28 mouse cellular contexts compared by ENCODE assay signal in genomic region chr8:110905404-110905803, GRCm38 (mm10). TPM values are rescaled to one million over a fixed set of nuclear protein-coding genes. Genes with fewer than 3 reads are reported as not detected.
DNase-seq lines count a peak whose midpoint lies in the region; ATAC-seq and TF ChIP-seq lines count a peak whose summit lies in the region.
"Had no signal": no experiment of that assay in that cellular context is flagged by ENCODE, and none has a peak within 500 bp of the region (broad histone marks: within the 10 kb centered on the region; RNA-seq: fewer than 3 reads in every experiment).

No protein-coding gene starts in this region.

- TF ChIP-seq CTCF in forebrain, postnatal 0 days (IDR thresholded peaks at IDR 0.05; ENCODE audit: low read depth): no peak
- TF ChIP-seq CTCF in layer of hippocampus, adult 2 months (conservative IDR thresholded peaks at IDR 0.05): no peak

- H3K9me3 ChIP-seq in forebrain, postnatal 0 days (ENCODE audit: low read length): no peaks in the 10 kb centered on the region
- H3K9me3 ChIP-seq in forebrain, embryonic 11.5 days (ENCODE audit: control insufficient read depth, low read length): no peaks in the 10 kb centered on the region
- H3K9me3 ChIP-seq: embryonic facial prominence, embryonic 10.5 days; embryonic facial prominence, embryonic 12.5 days; forebrain, embryonic 12.5 days; G1E had no signal

- no peaks in the 10 kb centered on the region for H3K36me3 ChIP-seq in forebrain, postnatal 0 days (ENCODE audit: insufficient read depth)
- no peaks in the 10 kb centered on the region for H3K36me3 ChIP-seq in forebrain, embryonic 11.5 days (ENCODE audit: control insufficient read depth, insufficient read depth, low read length)
- H3K36me3 ChIP-seq: embryonic facial prominence, embryonic 10.5 days; embryonic facial prominence, embryonic 12.5 days; forebrain, embryonic 12.5 days had no signal

- WGBS in forebrain, postnatal 0 days: 88% methylated on average over 6 of the region's 6 CpGs
- WGBS in forebrain, embryonic 11.5 days: 90% methylated on average over 6 of the region's 6 CpGs

- H3K27ac ChIP-seq in forebrain, postnatal 0 days (ENCODE audit: low read depth, low read length): peak overlapping the region; percentile 9; the same call in 1 of the 2 replicates
- no peak overlapping the region for H3K27ac ChIP-seq in forebrain, embryonic 11.5 days (ENCODE audit: low read depth, low read length)
- H3K27ac ChIP-seq in layer of hippocampus, adult 2 months: peak overlapping the region; percentile 82
- H3K27ac ChIP-seq: embryonic facial prominence, embryonic 10.5 days; embryonic facial prominence, embryonic 12.5 days; forebrain, embryonic 12.5 days had no signal

- intact Hi-C loops in left cerebral cortex, postnatal 14 days (cut with DNase I): no loop called here

- ATAC-seq in forebrain, postnatal 0 days: peak; percentile 34; the same call in 1 of the 2 replicates
- ATAC-seq in forebrain, embryonic 11.5 days (replicated peaks; ENCODE audit: low FRiP score): no peak
- ATAC-seq: activated CD4-positive, CD25-positive, alpha-beta regulatory T cell, adult 4 months; CD4-positive, CD25-positive, alpha-beta regulatory T cell, adult 4 months; forebrain, embryonic 14.5 days; forebrain, embryonic 16.5 days; Patski had no signal

- H3K27me3 ChIP-seq in forebrain, postnatal 0 days (ENCODE audit: insufficient read depth, low read length): no peaks in the 10 kb centered on the region
- H3K27me3 ChIP-seq in forebrain, embryonic 11.5 days (ENCODE audit: control insufficient read depth, insufficient read depth, low read length): no peaks in the 10 kb centered on the region
- H3K27me3 ChIP-seq: CH12.LX; embryonic facial prominence, embryonic 12.5 days; forebrain, embryonic 12.5 days; Patski had no signal

- no peaks in the 10 kb centered on the region for H3K4me1 ChIP-seq in forebrain, postnatal 0 days (ENCODE audit: insufficient read depth)
- no peaks in the 10 kb centered on the region for H3K4me1 ChIP-seq in forebrain, embryonic 11.5 days (replicated peaks; ENCODE audit: control insufficient read depth, insufficient read depth, low read length)
- H3K4me1 ChIP-seq: embryonic facial prominence, embryonic 12.5 days had no signal

- H3K9ac ChIP-seq in forebrain, postnatal 0 days: no peak overlapping the region
- no peak overlapping the region for H3K9ac ChIP-seq in forebrain, embryonic 11.5 days (ENCODE audit: low read length)
- H3K9ac ChIP-seq: embryonic facial prominence, embryonic 12.5 days; forebrain, embryonic 12.5 days had no signal

- H3K4me3 ChIP-seq in forebrain, postnatal 0 days (ENCODE audit: low read depth, low read length): no peak overlapping the region
- no peak overlapping the region for H3K4me3 ChIP-seq in forebrain, embryonic 11.5 days (ENCODE audit: low read depth, low read length)
- no peak overlapping the region for H3K4me3 ChIP-seq in layer of hippocampus, adult 2 months
- H3K4me3 ChIP-seq: embryonic facial prominence, embryonic 10.5 days; embryonic facial prominence, embryonic 12.5 days; forebrain, embryonic 12.5 days had no signal

- no peak for DNase-seq in forebrain, postnatal 0 days
- no peak for DNase-seq in forebrain, embryonic 11.5 days (ENCODE audit: low spot score)
- peak in 1 of 2 experiments; percentile 24 for DNase-seq in layer of hippocampus, adult 2 months (ENCODE audit: low spot score in 2 of 2)
- no peak for DNase-seq in layer of hippocampus, postnatal 25 days (ENCODE audit: extremely low spot score in 1 of 2, low spot score in 1 of 2)
- DNase-seq in left cerebral cortex, postnatal 14 days (ENCODE audit: low spot score in 2 of 2): peak; percentile 35 to 60
- no peak for DNase-seq in left cerebral cortex, adult 9 months (ENCODE audit: low spot score in 2 of 2)
- DNase-seq in brain, adult 2 months (ENCODE audit: low read depth, low spot score): peak; percentile 51
- DNase-seq in kidney, adult 8-10 months: no peak
- DNase-seq: adrenal gland, adult 8-10 months; adrenal gland, postnatal 14 days; adrenal gland, postnatal 36 days; B cell, adult 2 months; cerebellum, adult 11 months; cerebellum, adult 18-20 months; cerebellum, adult 8-10 months; cerebellum, adult 9-11 months; cerebellum, postnatal 14 days; cerebellum, postnatal 36 days had no signal

- H3K4me2 ChIP-seq in forebrain, postnatal 0 days (ENCODE audit: low read depth): no peak overlapping the region
- no peak overlapping the region for H3K4me2 ChIP-seq in forebrain, embryonic 11.5 days (ENCODE audit: low read depth, low read length, severe bottlenecking)
- H3K4me2 ChIP-seq: embryonic facial prominence, embryonic 12.5 days; forebrain, embryonic 12.5 days had no signal

RNA-seq across cellular contexts. Expression of gene Fuk, which starts 3.1 kb away (rescaled TPM):
- 8.8 and 12.4 TPM in 2 replicates for total RNA-seq in forebrain, postnatal 0 days (2014; rRNA removed)
- polyA plus RNA-seq in forebrain, postnatal 0 days (2015; fragmentation: Nextera tagmentation; extraction: Ambion mirVana): 3.5 and 4.5 TPM in 2 replicates
- 9.5 and 11.1 TPM in 2 replicates for polyA plus RNA-seq in forebrain, embryonic 11.5 days (2014; fragmentation: Nextera tagmentation; extraction: Ambion mirVana)
- 10 to 100 TPM; 23.5 to 29.0 TPM for total RNA-seq in layer of hippocampus, adult 2 months (2021)
- total RNA-seq in layer of hippocampus, postnatal 25 days (2021): 10 to 100 TPM; 20.9 to 23.1 TPM
- 10 to 100 TPM; 15.6 to 16.9 TPM for total RNA-seq in left cerebral cortex, postnatal 14 days (2021)

RNA-seq across cellular contexts. Expression of gene St3gal2, which starts 14.3 kb away (rescaled TPM):
- 27.4 and 30.7 TPM in 2 replicates for total RNA-seq in forebrain, postnatal 0 days (2014; rRNA removed)
- 16.0 and 22.1 TPM in 2 replicates for polyA plus RNA-seq in forebrain, postnatal 0 days (2015; fragmentation: Nextera tagmentation; extraction: Ambion mirVana)
- 16.0 and 16.5 TPM in 2 replicates for polyA plus RNA-seq in forebrain, embryonic 11.5 days (2014; fragmentation: Nextera tagmentation; extraction: Ambion mirVana)
- total RNA-seq in layer of hippocampus, adult 2 months (2021): 100 to 1,000 TPM in 1 of 2 experiments, 10 to 100 TPM in 1; 95.1 to 104 TPM
- total RNA-seq in layer of hippocampus, postnatal 25 days (2021): 100 to 1,000 TPM in 1 of 2 experiments, 10 to 100 TPM in 1; 95.8 to 101 TPM
- total RNA-seq in left cerebral cortex, postnatal 14 days (2021): 10 to 100 TPM; 84.6 to 88.4 TPM

RNA-seq across cellular contexts. Expression of gene Sf3b3, which starts 58.8 kb away (rescaled TPM):
- total RNA-seq in forebrain, postnatal 0 days (2014; rRNA removed): 80.3 and 99.2 TPM in 2 replicates
- 52.9 and 64.8 TPM in 2 replicates for polyA plus RNA-seq in forebrain, postnatal 0 days (2015; fragmentation: Nextera tagmentation; extraction: Ambion mirVana)
- polyA plus RNA-seq in forebrain, embryonic 11.5 days (2014; fragmentation: Nextera tagmentation; extraction: Ambion mirVana): 231 and 232 TPM in 2 replicates
- total RNA-seq in layer of hippocampus, adult 2 months (2021): 10 to 100 TPM; 71.1 to 74.7 TPM
- 10 to 100 TPM; 68.1 to 68.6 TPM for total RNA-seq in layer of hippocampus, postnatal 25 days (2021)
- total RNA-seq in left cerebral cortex, postnatal 14 days (2021): 10 to 100 TPM; 53.9 to 54.6 TPM

RNA-seq across cellular contexts. Expression of gene Cog4, which starts 59.0 kb away (rescaled TPM):
- 50.5 and 63.5 TPM in 2 replicates for total RNA-seq in forebrain, postnatal 0 days (2014; rRNA removed)
- polyA plus RNA-seq in forebrain, postnatal 0 days (2015; fragmentation: Nextera tagmentation; extraction: Ambion mirVana): 35.2 and 45.3 TPM in 2 replicates
- polyA plus RNA-seq in forebrain, embryonic 11.5 days (2014; fragmentation: Nextera tagmentation; extraction: Ambion mirVana): 63.9 and 64.3 TPM in 2 replicates
- total RNA-seq in layer of hippocampus, adult 2 months (2021): 10 to 100 TPM; 61.4 to 64.0 TPM
- 10 to 100 TPM; 61.1 to 64.0 TPM for total RNA-seq in layer of hippocampus, postnatal 25 days (2021)
- total RNA-seq in left cerebral cortex, postnatal 14 days (2021): 10 to 100 TPM; 54.8 to 56.2 TPM

Comparison
In these comparisons a context has a peak if more than half of its experiments do, and no peak if none do; other contexts are left out.
1. DNase-seq: peak in left cerebral cortex, postnatal 14 days (2 of 2) and brain, adult 2 months (single experiment); none in forebrain, postnatal 0 days (single experiment), forebrain, embryonic 11.5 days (single experiment), layer of hippocampus, postnatal 25 days (0 of 2), left cerebral cortex, adult 9 months (0 of 2) and kidney, adult 8-10 months (0 of 2).